Mouse (Mus musculus) stomach, embryonic 14.5 days (tissue): ENCODE measurements around the gene Hmcn2. TPM values are rescaled to one million over a fixed set of nuclear protein-coding genes. Genes with fewer than 3 reads are reported as not detected.

ENCODE experiments used
- ATAC-seq: fragments of 200-750 bp; cut with Nextera tagmentation; 2 replicates; pipeline ENCODE4 v1.8.0; 2017; ENCODE audit warnings: low read depth, moderate TSS enrichment; ENCODE audit not compliant: insufficient number of reproducible peaks, insufficient read depth, low FRiP score
- H3K27ac ChIP-seq: fragments of 300-500 bp; sonication (generic); 2 replicates; pipeline ENCODE4 v1.5.1; 2014; ENCODE audit warnings: mild to moderate bottlenecking, low read length, moderate library complexity, mixed read lengths
- H3K27me3 ChIP-seq: fragments of 300-500 bp; sonication (generic); 2 replicates; pipeline ENCODE4 v1.6.1; 2014; ENCODE audit warnings: low read length, control low read depth, mixed read lengths; ENCODE audit not compliant: control insufficient read depth, insufficient read depth
- H3K36me3 ChIP-seq: fragments of 300-500 bp; sonication (generic); 2 replicates; pipeline ENCODE4 v1.6.1; 2014; ENCODE audit warnings: mild to moderate bottlenecking, control low read depth, low read length, moderate library complexity, mixed read lengths; ENCODE audit not compliant: control insufficient read depth, insufficient read depth
- H3K4me1 ChIP-seq: fragments of 300-500 bp; sonication (generic); 2 replicates; pipeline ENCODE4 v1.6.1; 2014; ENCODE audit warnings: low read length, control low read depth, mixed read lengths; ENCODE audit not compliant: control insufficient read depth, insufficient read depth
- H3K4me2 ChIP-seq: fragments of 300-500 bp; sonication (generic); replicated peaks from 2 replicates; pipeline ENCODE4 v1.6.1; 2014; ENCODE audit warnings: low read depth, low read length, control low read depth
- H3K4me3 ChIP-seq: fragments of 300-500 bp; sonication (generic); 2 replicates; pipeline ENCODE4 v1.5.1; 2014; ENCODE audit warnings: low read depth, low read length, control low read depth
- H3K9ac ChIP-seq: fragments of 300-500 bp; sonication (generic); replicated peaks from 2 replicates; pipeline ENCODE4 v1.6.1; 2014; ENCODE audit warnings: low read depth, mild to moderate bottlenecking, control low read depth, low read length, moderate library complexity, mixed read lengths
- H3K9me3 ChIP-seq: fragments of 300-500 bp; sonication (generic); 2 replicates; pipeline ENCODE4 v1.6.1; 2016; ENCODE audit warnings: low read depth, low read length, control low read depth; ENCODE audit not compliant: control insufficient read depth
- WGBS: fragments of 180-500 bp; shearing (Covaris S2); extraction: QIAGEN DNeasy Blood & Tissue Kit; methylation state at CpG from one replicate; pipeline ENCODE4 v1.1.7; 2014; 5-methylcytosine and 5-hydroxymethylcytosine counted together
- polyA plus RNA-seq: library from polyadenylated mRNA; unstranded; fragments of >200 nt; fragmentation: Nextera tagmentation; extraction: Ambion mirVana; gene quantifications from 2 replicates; pipeline ENCODE4 v1.2.1, GENCODE M21; 2014

Hmcn2 gene
- polyA plus RNA-seq, 1 experiment from 2014 or later = 4.1 TPM

GRCm38 (mm10) chr2:31499327-31500291, 185.4 kb downstream of the Hmcn2 start:
- no peaks in the 10 kb centered on the region for H3K36me3 ChIP-seq
- H3K27ac ChIP-seq = no peak overlapping the region
- H3K9me3 ChIP-seq = no peaks in the 10 kb centered on the region
- H3K4me2 ChIP-seq = no peak overlapping the region
- no peak overlapping the region for H3K9ac ChIP-seq
- H3K4me3 ChIP-seq = no peak overlapping the region
- WGBS = 57% methylated on average over 21 of the region's 21 CpGs
- H3K4me1 ChIP-seq = 0 out of 2 replicates have a peak, but pooled peaks cover 6% of the 10 kb centered on the region
- H3K27me3 ChIP-seq = no peaks in the 10 kb centered on the region
- ATAC-seq = no peak

- H3K4me1 ChIP-seq = peaks cover 11% of the 10 kb centered on the region; the same call in 1 of the 2 replicates
- WGBS = 85% methylated on average over 24 of the region's 24 CpGs
- no peaks in the 10 kb centered on the region for H3K9me3 ChIP-seq
- no peaks in the 10 kb centered on the region for H3K27me3 ChIP-seq
- no peak overlapping the region for H3K4me3 ChIP-seq
- no peak overlapping the region for H3K9ac ChIP-seq
- H3K36me3 ChIP-seq = no peaks in the 10 kb centered on the region
- H3K27ac ChIP-seq = no peak overlapping the region
- no peak for ATAC-seq
- H3K4me2 ChIP-seq = no peak overlapping the region
These were observed 186.3 kb downstream of the Hmcn2 start for GRCm38 (mm10) chr2:31500292-31501204.

DNA sequence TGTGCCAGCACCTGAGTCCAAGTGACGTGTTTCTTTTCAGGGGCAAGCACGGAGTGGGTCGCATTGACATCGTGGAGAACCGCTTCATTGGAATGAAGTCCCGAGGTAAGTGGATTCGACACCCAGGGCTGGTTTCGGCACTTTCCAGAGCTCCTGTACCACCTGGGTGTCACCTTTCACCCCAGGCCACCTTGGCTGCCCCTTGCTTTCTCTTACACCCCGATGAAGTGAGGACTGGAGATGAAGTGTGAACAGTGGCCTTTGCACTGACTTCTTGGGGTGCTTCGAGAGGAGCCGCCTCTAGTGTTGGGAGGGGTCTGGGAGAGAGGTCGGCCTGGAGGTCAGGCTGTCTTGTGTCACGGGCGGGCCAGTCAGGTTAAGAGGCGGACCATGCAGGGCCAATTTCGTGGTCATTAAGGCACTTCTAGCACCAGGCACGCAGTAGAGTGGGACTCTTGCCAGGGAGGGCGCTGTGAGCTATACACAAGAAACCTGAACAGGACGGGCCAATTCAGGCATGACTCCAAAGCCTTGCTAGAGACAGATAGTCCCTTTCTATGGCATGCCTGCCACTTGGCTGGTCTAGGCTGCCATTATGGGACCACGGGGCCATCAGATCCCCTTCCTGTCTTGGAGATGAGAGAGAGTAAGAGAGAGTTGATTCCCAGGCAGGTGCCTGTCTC, 187.4 kb downstream of the Hmcn2 start:
- Histone ChIP-seq H3K4me1 (peaks cover 14% of the 10 kb centered on the region; the same call in 1 of the 2 replicates), H3K4me2 (no peak overlapping the region), H3K27me3 (no peaks in the 10 kb centered on the region), H3K9ac (no peak overlapping the region), H3K4me3 (no peak overlapping the region), H3K9me3 (no peaks in the 10 kb centered on the region), H3K36me3 (no peaks in the 10 kb centered on the region), H3K27ac (no peak overlapping the region)
- 66% methylated on average over 20 of the region's 20 CpGs for WGBS
- no peak for ATAC-seq

GRCm38 (mm10) chr2:31502616-31503522, 188.7 kb downstream of the Hmcn2 start:
- ATAC-seq = no peak
- no peak overlapping the region for H3K4me3 ChIP-seq
- H3K27ac ChIP-seq = no peak overlapping the region
- no peak overlapping the region for H3K4me2 ChIP-seq
- H3K36me3 ChIP-seq = no peaks in the 10 kb centered on the region
- no peaks in the 10 kb centered on the region for H3K9me3 ChIP-seq
- H3K27me3 ChIP-seq = no peaks in the 10 kb centered on the region
- H3K4me1 ChIP-seq = peaks cover 11% of the 10 kb centered on the region; the same call in 1 of the 2 replicates
- no peak overlapping the region for H3K9ac ChIP-seq
- WGBS = 66% methylated on average over 15 of the region's 15 CpGs

GRCm38 (mm10) chr2:31505472-31505871, 191.3 kb downstream of the Hmcn2 start:
- WGBS = 45% methylated on average over 11 of the region's 11 CpGs
- no peak for ATAC-seq
- H3K9me3 ChIP-seq = no peaks in the 10 kb centered on the region
- H3K36me3 ChIP-seq = no peaks in the 10 kb centered on the region
- H3K27ac ChIP-seq = no peak overlapping the region
- H3K27me3 ChIP-seq = no peaks in the 10 kb centered on the region
- H3K9ac ChIP-seq = no peak overlapping the region
- no peak overlapping the region for H3K4me2 ChIP-seq
- H3K4me1 ChIP-seq = peaks cover 13% of the 10 kb centered on the region; the same call in 1 of the 2 replicates
- H3K4me3 ChIP-seq = no peak overlapping the region

DNA sequence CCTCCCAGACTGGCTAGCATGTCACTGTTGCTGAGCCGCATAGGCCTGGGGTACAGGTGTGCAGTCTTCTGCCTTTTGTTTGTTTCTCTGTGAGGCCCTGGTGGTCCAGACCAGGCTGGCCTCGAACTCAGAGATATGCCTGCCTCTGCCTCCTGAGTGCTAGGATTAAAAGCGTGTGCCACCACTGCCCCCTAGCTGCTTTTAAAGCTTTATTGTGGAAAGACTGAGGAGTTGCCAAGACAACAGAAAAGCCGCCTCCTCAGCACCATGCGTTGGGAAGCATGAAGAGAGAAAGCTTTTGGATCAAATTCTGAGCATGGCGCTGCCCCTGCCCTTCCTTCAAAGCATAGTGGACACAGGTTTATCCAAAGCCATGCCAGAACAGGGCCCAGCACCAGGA, 194.6 kb downstream of the Hmcn2 start:
- H3K9me3 ChIP-seq = no peaks in the 10 kb centered on the region
- H3K36me3 ChIP-seq = no peaks in the 10 kb centered on the region
- no peak for ATAC-seq
- no peak overlapping the region for H3K4me3 ChIP-seq
- peaks cover 13% of the 10 kb centered on the region; the same call in 1 of the 2 replicates for H3K4me1 ChIP-seq
- no peaks in the 10 kb centered on the region for H3K27me3 ChIP-seq
- 93% methylated on average over 6 of the region's 6 CpGs for WGBS
- H3K9ac ChIP-seq = no peak overlapping the region
- H3K27ac ChIP-seq = no peak overlapping the region
- H3K4me2 ChIP-seq = no peak overlapping the region
